Mouse (Mus musculus) megakaryocyte, embryonic 14.5 days (primary cell): Measurements from ENCODE around the gene Gm37240. TPM values are rescaled to one million over a fixed set of nuclear protein-coding genes. Genes with fewer than 3 reads are reported as not detected.
A peak's percentile ranks its signal among the peaks of the same experiment; 100 is the strongest.

ENCODE experiments used
- H3K27me3 ChIP-seq: replicated peaks from 2 replicates; pipeline ENCODE3; 2012; ENCODE audit warnings: inconsistent platforms
- H3K36me3 ChIP-seq: replicated peaks from 2 replicates; pipeline ENCODE3; 2012; ENCODE audit warnings: low read length, inconsistent platforms, mixed read lengths
- H3K4me1 ChIP-seq: 2 replicates; pipeline ENCODE4 v1.6.1; 2012; ENCODE audit warnings: inconsistent platforms
- H3K4me3 ChIP-seq: replicated peaks from 2 replicates; pipeline ENCODE3; 2012; ENCODE audit warnings: moderate library complexity, mild to moderate bottlenecking, inconsistent platforms
- H3K9me3 ChIP-seq: 2 replicates; pipeline ENCODE4 v1.6.1; 2012; ENCODE audit warnings: inconsistent platforms
- FLI1 ChIP-seq: IDR thresholded peaks from 2 replicates; pipeline ENCODE4 v1.6.1; 2012; ENCODE audit warnings: low read length, inconsistent platforms, mixed read lengths
- GATA1 ChIP-seq: IDR thresholded peaks from 3 replicates; pipeline ENCODE4 v1.6.1; 2012; ENCODE audit warnings: mixed read lengths, low read length, inconsistent platforms, borderline replicate concordance
- polyA plus RNA-seq: library from polyadenylated mRNA; stranded (reverse); fragments of >175 nt; gene quantifications from 2 replicates; pipeline ENCODE4 v1.2.3, GENCODE M21; 2012; ENCODE audit warnings: low replicate concordance; ENCODE audit not compliant: insufficient read depth

The Gm37240 gene
- polyA plus RNA-seq, 1 experiment = not detected

- TF ChIP-seq FLI1 (no peak), GATA1 (no peak)
- peaks cover 18% of the 10 kb centered on the region for H3K36me3 ChIP-seq
- H3K27me3 ChIP-seq = no peaks in the 10 kb centered on the region
- no peak overlapping the region for H3K4me3 ChIP-seq
- peaks cover 60% of the 10 kb centered on the region for H3K4me1 ChIP-seq
- no peaks in the 10 kb centered on the region for H3K9me3 ChIP-seq
Observed at GRCm38 (mm10) chr3:84827617-84828016, 1059.7 kb downstream of the Gm37240 start.

- Histone ChIP-seq H3K4me3 (no peak overlapping the region), H3K4me1 (peaks cover 62% of the 10 kb centered on the region), H3K36me3 (peaks cover 18% of the 10 kb centered on the region), H3K27me3 (no peaks in the 10 kb centered on the region), H3K9me3 (no peaks in the 10 kb centered on the region)
- no peak for TF ChIP-seq GATA1
- TF ChIP-seq FLI1 = no peak
Observed at GRCm38 (mm10) chr3:84826938-84827337, 1060.4 kb downstream of the Gm37240 start.

- Histone ChIP-seq H3K4me1 (peaks cover 56% of the 10 kb centered on the region), H3K9me3 (no peaks in the 10 kb centered on the region), H3K27me3 (no peaks in the 10 kb centered on the region), H3K36me3 (peaks cover 18% of the 10 kb centered on the region), H3K4me3 (no peak overlapping the region)
- no peak for TF ChIP-seq GATA1
- no peak for TF ChIP-seq FLI1
Observed at GRCm38 (mm10) chr3:84826405-84826804, 1060.9 kb downstream of the Gm37240 start.

GRCm38 (mm10) chr3:84825990-84826389 lies 1061.3 kb downstream of the Gm37240 start:
- peaks cover 19% of the 10 kb centered on the region for H3K36me3 ChIP-seq
- H3K4me3 ChIP-seq = no peak overlapping the region
- no peaks in the 10 kb centered on the region for H3K27me3 ChIP-seq
- peaks cover 53% of the 10 kb centered on the region for H3K4me1 ChIP-seq
- H3K9me3 ChIP-seq = no peaks in the 10 kb centered on the region
- TF ChIP-seq GATA1 (no peak), FLI1 (no peak)

- Histone ChIP-seq H3K36me3 (peaks cover 29% of the 10 kb centered on the region), H3K4me1 (peaks cover 48% of the 10 kb centered on the region), H3K27me3 (no peaks in the 10 kb centered on the region), H3K4me3 (no peak overlapping the region), H3K9me3 (no peaks in the 10 kb centered on the region)
- TF ChIP-seq GATA1 = no peak
- TF ChIP-seq FLI1 = no peak
Observed at GRCm38 (mm10) chr3:84820654-84821201, 1066.6 kb downstream of the Gm37240 start.

- H3K4me1 ChIP-seq = peaks cover 49% of the 10 kb centered on the region
- H3K4me3 ChIP-seq = no peak overlapping the region
- H3K9me3 ChIP-seq = no peaks in the 10 kb centered on the region
Observed at GRCm38 (mm10) chr3:84816951-84817350, 1070.4 kb downstream of the Gm37240 start.

GRCm38 (mm10) chr3:84815461-84815860 lies 1071.9 kb downstream of the Gm37240 start:
- Histone ChIP-seq H3K36me3 (peaks cover 12% of the 10 kb centered on the region), H3K4me1 (peaks cover 49% of the 10 kb centered on the region), H3K9me3 (no peaks in the 10 kb centered on the region), H3K27me3 (no peaks in the 10 kb centered on the region), H3K4me3 (peak overlapping the region; percentile 97)
- TF ChIP-seq GATA1 (no peak), FLI1 (no peak)

More at GRCm38 (mm10) chr3:84816951-84817350, 1070.4 kb downstream of the Gm37240 start:
- no peak for TF ChIP-seq GATA1
- TF ChIP-seq FLI1 = no peak
- Histone ChIP-seq H3K36me3 (peaks cover 17% of the 10 kb centered on the region), H3K27me3 (no peaks in the 10 kb centered on the region)

GRCm38 (mm10) chr3:84814762-84815381 lies 1072.4 kb downstream of the Gm37240 start, which contains the start of gene Fbxw7:
Fbxw7 (plus strand) TSS chr3:84815268.
- no peak for TF ChIP-seq GATA1
- TF ChIP-seq FLI1 = no peak
- Histone ChIP-seq H3K27me3 (no peaks in the 10 kb centered on the region), H3K9me3 (no peaks in the 10 kb centered on the region), H3K4me3 (peak within 1 kb of the TSS; percentile 97), H3K4me1 (peaks cover 47% of the 10 kb centered on the region), H3K36me3 (peaks cover 12% of the 10 kb centered on the region)

- TF ChIP-seq GATA1 (no peak), FLI1 (no peak)
- peaks cover 53% of the 10 kb centered on the region for H3K4me1 ChIP-seq
Observed at GRCm38 (mm10) chr3:84814157-84814761, 1073.1 kb downstream of the Gm37240 start.

More at GRCm38 (mm10) chr3:84814157-84814761, 1073.1 kb downstream of the Gm37240 start:
- no peaks in the 10 kb centered on the region for H3K9me3 ChIP-seq
- no peaks in the 10 kb centered on the region for H3K27me3 ChIP-seq
- H3K4me3 ChIP-seq = peak overlapping the region; percentile 97
- peaks cover 5% of the 10 kb centered on the region for H3K36me3 ChIP-seq
